Mouse (Mus musculus): ENCODE measurements at regions not wholly inside any gene's neighbourhood (a gene's known extent, or its start where the extent isn't known, plus 50 kb on each side); places are given as distances from the start of the nearest gene placed in this dataset.
"Not testable (repeated sequence)": the region's sequence is repeated elsewhere in the genome, so short reads cannot be mapped to it uniquely, and the experiment has no call there.

DNA sequence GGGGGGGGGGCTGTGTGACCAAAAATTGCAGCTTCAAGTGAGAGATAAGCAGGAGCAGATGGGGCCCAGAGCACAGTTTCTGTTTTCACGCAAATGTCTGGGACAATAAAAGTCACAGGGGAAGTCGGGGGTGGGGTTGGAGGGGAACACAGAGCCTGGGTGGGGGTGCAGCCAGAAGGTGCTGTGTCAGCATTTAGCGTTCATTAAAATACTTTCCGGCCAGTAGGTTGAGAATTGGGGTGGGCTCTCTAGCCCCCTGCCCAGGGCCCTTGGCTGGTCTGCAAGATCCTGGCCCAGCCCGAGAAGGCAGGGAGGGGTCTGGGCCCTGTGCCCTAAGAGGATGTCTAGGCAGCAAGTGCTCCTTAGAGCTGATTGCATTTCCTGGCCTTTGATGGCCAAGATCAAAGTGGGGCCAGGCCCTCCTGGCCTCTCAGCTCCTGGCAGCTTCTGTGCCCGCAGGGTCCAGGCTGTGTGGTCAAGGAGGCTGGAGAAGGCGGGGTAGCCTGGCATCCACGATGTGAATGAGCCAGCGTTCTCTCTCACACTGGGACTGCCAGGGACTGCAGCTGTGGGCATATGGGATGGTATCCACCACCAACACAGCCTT, 283.0 kb downstream of the Cyp26b1 start:
- no peak for DNase-seq

GRCm38 (mm10) chr6:84307556-84307955, 286.2 kb downstream of the Cyp26b1 start:
- DNase-seq = no peak

DNA sequence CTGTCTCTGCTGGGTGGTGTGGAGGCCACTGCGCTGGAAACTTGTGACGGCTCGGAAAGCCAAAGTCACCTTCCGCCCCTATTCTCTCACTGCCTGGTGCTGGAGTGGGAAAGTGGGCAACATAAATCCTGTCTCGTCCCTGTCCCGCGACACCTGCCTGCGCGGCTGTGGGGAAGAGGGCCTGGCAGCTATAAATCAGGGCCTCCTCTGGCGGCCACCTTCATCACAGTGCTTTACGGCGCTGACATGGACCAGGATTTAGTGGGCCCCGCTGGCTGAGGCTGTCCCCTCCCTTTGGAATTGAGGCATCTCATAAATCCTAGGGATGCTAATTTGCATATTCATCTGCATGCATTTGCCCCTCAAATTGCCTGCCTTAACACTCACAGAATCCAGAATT, 287.1 kb downstream of the Cyp26b1 start:
- no peak for DNase-seq

GRCm38 (mm10) chr6:84305093-84305492, 288.6 kb downstream of the Cyp26b1 start:
- no peak for DNase-seq

- not testable (repeated sequence) for DNase-seq
Observed at GRCm38 (mm10) chr6:84302916-84303315, 290.8 kb downstream of the Cyp26b1 start.

- DNase-seq = no peak
Observed at GRCm38 (mm10) chr6:84299936-84300335, 291.5 kb downstream of the Dysf start.

- DNase-seq = no peak
Observed at GRCm38 (mm10) chr6:84299146-84299545, 290.8 kb downstream of the Dysf start.

GRCm38 (mm10) chr6:84273907-84274306, 265.5 kb downstream of the Dysf start:
- DNase-seq = not testable (repeated sequence)

DNA sequence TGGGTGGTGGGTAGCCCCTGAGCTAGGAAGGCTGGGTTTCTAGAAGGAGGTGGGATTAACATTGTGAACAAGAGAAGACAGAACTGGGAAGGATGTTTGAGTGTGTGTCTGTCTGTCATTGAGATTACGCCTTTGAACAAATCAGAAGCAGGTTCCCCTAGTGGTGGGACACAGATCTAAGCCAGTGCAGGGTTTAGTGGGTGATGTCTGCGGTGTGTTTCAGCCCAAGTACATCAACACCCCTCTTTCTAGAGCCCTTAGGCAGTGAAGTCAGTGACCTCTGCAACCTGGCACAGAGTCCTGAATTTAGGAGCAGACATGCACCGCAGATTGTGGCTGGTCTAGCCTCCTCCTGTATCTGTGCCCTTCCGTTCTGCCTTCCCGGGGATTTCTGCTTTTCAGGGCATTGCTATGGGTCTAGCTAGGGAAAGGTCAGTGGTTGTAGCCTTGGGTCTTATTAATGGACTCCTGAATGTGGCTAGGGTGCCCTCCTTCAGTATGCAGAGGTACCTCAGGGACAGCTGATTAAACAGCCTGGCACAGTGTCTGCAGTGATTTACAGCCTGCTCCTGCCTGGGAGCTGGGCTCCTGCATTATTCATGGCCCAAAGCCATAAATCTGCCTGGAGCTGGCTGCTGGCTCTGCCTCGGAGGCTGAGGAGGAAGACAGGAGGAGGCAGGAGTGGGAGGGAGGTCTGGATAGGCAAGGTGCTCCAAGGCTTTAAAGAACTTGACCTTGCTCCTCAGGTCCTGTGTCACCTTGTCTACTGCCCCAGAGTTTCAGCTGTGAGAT, 264.3 kb downstream of the Dysf start:
- DNase-seq = peak; percentile 72

- peak; percentile 47 for DNase-seq
Observed at GRCm38 (mm10) chr6:84271966-84272365, 263.6 kb downstream of the Dysf start.

- no peak for DNase-seq
Observed at GRCm38 (mm10) chr6:84271441-84271840, 263.1 kb downstream of the Dysf start.

DNA sequence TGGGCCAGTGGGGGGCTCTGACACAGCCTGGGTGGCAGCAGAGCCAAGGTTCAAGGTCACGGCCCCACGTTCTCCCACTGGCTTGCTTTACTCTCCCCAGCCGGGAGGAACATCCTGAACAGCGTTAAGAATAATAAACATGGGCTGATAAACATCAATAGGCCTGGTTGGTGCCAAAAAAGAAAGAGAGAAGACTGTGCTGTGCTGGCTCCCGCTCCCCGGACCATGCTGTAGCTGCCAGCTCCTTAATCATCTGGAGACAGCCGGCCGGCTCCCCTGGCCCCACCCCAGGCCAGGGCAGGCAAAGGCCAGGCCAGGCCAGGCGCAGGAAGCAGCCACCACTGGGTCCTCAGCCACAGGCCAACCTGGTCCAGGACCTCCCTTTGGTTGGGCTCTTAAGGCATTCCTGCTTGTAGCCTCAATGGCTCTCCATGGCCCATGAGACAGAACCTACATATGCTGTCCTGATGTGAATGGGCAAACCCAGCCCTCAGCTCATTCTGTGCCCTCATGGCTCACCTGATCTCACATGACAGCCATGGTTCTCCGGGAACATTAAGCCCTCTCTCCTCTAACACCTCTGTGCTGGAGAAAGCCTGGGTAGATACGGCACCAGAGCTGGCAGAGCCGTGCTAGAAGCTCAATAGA, 262.3 kb downstream of the Dysf start:
- peak; percentile 62 for DNase-seq

- DNase-seq = no peak
Observed at GRCm38 (mm10) chr6:84269478-84269877, 261.1 kb downstream of the Dysf start.

DNA sequence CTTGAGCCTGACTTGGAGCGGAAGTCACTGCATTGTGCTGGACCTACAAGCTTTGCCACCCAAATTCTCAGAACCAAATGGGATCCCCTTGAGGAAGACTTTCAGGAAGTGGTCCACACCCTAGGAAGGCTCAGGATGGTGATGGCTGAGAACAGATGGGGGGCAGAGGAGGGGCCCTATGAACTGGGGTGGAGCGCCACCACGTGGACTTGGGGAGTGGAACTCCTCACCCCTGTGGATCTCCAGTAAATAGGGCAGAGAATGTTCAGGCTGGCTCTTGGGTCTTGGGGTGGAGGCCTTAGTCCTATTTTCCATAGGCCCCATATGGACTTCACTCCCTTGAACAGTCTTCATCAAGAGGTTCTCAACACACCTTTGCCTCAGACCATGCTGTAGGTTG, 260.6 kb downstream of the Dysf start:
- no peak for DNase-seq

GRCm38 (mm10) chr6:84268111-84268510, 259.7 kb downstream of the Dysf start:
- DNase-seq = no peak

DNA sequence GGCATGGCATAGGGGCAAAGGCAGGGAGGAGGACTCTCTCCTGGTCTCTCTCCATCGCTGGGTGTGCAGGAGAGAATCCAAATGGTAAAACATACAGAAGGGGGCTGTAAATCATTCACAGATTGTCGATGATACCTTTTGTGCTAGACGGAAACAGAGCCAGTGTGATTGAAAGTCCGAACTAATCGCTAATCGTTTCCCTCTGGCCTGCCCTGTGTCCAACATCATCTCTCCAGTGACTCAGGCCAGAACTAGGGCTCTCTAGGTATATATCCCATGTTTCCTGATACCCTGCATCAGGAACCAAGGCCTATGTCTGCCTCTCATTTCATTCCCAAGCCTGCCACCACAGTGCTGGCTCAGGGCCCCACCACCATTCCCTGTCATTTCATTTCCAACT, 259.1 kb downstream of the Dysf start:
- no peak for DNase-seq

DNA sequence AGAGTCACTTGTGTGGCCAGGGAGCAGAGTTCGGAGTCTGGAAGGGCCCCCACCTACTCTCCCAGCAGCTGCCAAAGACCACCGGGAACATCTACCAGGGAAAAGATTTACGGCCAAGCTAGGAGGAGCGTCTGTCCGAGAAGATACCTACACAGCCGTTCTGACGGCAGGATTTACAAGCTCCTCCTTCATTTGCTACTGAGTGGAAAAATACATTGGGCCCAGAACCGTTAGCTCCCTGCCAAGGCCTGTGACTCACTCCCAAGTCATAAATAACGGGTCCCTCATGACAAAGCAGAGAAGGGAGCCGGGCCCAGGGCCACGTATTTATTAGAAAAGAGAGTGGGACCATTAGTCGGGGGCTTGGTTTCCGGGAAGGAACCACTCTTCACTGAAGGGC, 258.3 kb downstream of the Dysf start:
- peak; percentile 71 for DNase-seq

- no peak for DNase-seq
Observed at GRCm38 (mm10) chr6:84264681-84265080, 256.3 kb downstream of the Dysf start.

- no peak for DNase-seq
Observed at GRCm38 (mm10) chr6:84263686-84264085, 255.3 kb downstream of the Dysf start.

GRCm38 (mm10) chr6:84262766-84263165, 254.4 kb downstream of the Dysf start:
- DNase-seq = no peak

DNA sequence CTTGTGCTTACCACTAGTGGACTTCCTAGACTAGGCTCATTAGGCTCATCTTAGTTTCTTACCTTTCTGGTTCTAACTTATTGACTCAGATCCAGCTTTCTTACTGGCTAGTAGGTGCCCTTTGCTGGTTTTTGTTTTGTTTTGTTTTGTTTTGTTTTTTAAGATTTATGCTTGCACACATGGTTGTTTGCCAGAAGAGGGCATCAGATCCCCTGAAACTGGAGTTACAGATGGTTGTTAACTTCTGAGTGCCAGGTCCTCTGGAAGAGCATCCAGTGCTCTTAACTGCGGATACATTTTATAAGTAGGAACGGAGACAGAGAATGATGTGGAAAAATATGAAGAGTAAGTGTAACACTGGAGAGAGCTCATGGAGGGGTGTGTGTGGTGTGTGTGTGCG, 253.1 kb downstream of the Dysf start:
- no peak for DNase-seq

Data from kidney, postnatal 14 days (tissue).